Mouse (Mus musculus) right cerebral cortex, adult 2 months (tissue): ENCODE results near the gene Faim.

Source experiments
- DNase-seq, 2 experiments: peaks; one replicate each; pipeline ENCODE4 v3.0.0; 2021 to 2022; ENCODE audit warnings: low spot score in 2 of 2

Faim gene

GRCm38 (mm10) chr9:99048724-99049250, 62.6 kb downstream of the Faim start:
- DNase-seq, result no peak

GRCm38 (mm10) chr9:99049760-99050159, 63.6 kb downstream of the Faim start:
- DNase-seq, result no peak
